In genomic region chr2:172933631-172934419, GRCm38 (mm10) we compare ENCODE assay signal across 8 mouse cellular contexts. TPM values are rescaled to one million over a fixed set of nuclear protein-coding genes. Genes with fewer than 3 reads are reported as not detected.
A peak's percentile ranks its signal among the peaks of the same experiment; 100 is the strongest.
DNase-seq lines count a peak whose midpoint lies in the region; ATAC-seq and TF ChIP-seq lines count a peak whose summit lies in the region.

No protein-coding gene starts in this region.

- WGBS in heart, embryonic 10.5 days, result 3% methylated on average over 34 of the region's 34 CpGs
- WGBS in forebrain, embryonic 11.5 days, result under 1% methylated on average over 34 of the region's 34 CpGs
- 4% methylated on average over 34 of the region's 34 CpGs for WGBS in hindbrain, postnatal 0 days
- 10% methylated on average over 34 of the region's 34 CpGs for WGBS in lung, adult 2 months
- 1% methylated on average over 34 of the region's 34 CpGs for WGBS in neural tube, embryonic 14.5 days
- 6% methylated on average over 34 of the region's 34 CpGs for WGBS in cerebellum, adult 2 months

- no peak for TF ChIP-seq POLR2A in lung, adult 2 months (IDR thresholded peaks at IDR 0.05; ENCODE audit: borderline replicate concordance, extremely low read depth, low read depth, low read length)
- TF ChIP-seq POLR2A in cerebellum, adult 2 months (IDR thresholded peaks at IDR 0.05; ENCODE audit: borderline replicate concordance, insufficient read depth, low read length), result no peak

- peak; percentile 39; the same call in 1 of the 2 replicates for ATAC-seq in forebrain, embryonic 11.5 days (replicated peaks; ENCODE audit: low FRiP score)
- peak; percentile 81 for ATAC-seq in hindbrain, postnatal 0 days
- ATAC-seq in neural tube, embryonic 14.5 days (ENCODE audit: low read depth), result peak; percentile 50

- no peak for DNase-seq in heart, embryonic 10.5 days (ENCODE audit: low spot score)
- DNase-seq in heart, adult 11 months, result no peak
- DNase-seq in forebrain, embryonic 11.5 days (ENCODE audit: low spot score), result peak; percentile 78
- DNase-seq in hindbrain, postnatal 0 days (ENCODE audit: low spot score), result peak; percentile 76
- peak; percentile 8 for DNase-seq in lung, adult 2 months
- DNase-seq in cerebellum, adult 2 months, result no peak
- no peak for DNase-seq in cerebellum, postnatal 36 days

- TF ChIP-seq CTCF in hindbrain, postnatal 0 days (IDR thresholded peaks at IDR 0.05; ENCODE audit: low read depth), result no peak
- no peak for TF ChIP-seq CTCF in lung, adult 2 months (IDR thresholded peaks at IDR 0.05; ENCODE audit: insufficient read depth, low read length)
- no peak for TF ChIP-seq CTCF in cerebellum, adult 2 months (IDR thresholded peaks at IDR 0.05; ENCODE audit: borderline replicate concordance, insufficient read depth, low read depth, low read length)

- peak overlapping the region; percentile 24; the same call in 1 of the 2 replicates for H3K9ac ChIP-seq in forebrain, embryonic 11.5 days (ENCODE audit: low read length)
- H3K9ac ChIP-seq in hindbrain, postnatal 0 days (replicated peaks; ENCODE audit: low read length), result 0 out of 2 replicates have a peak overlapping the region, but pooled peaks have one; percentile 13
- H3K9ac ChIP-seq in neural tube, embryonic 14.5 days (replicated peaks; ENCODE audit: low read depth, low read length), result no peak overlapping the region

- H3K9me3 ChIP-seq in heart, embryonic 10.5 days, result no peaks in the 10 kb centered on the region
- no peaks in the 10 kb centered on the region for H3K9me3 ChIP-seq in forebrain, embryonic 11.5 days (ENCODE audit: control insufficient read depth, low read length)
- H3K9me3 ChIP-seq in hindbrain, postnatal 0 days (ENCODE audit: low read length), result no peaks in the 10 kb centered on the region
- H3K9me3 ChIP-seq in neural tube, embryonic 14.5 days (ENCODE audit: control insufficient read depth, low read length), result no peaks in the 10 kb centered on the region

- H3K4me1 ChIP-seq in heart, embryonic 10.5 days, result peaks cover 92% of the 10 kb centered on the region
- H3K4me1 ChIP-seq in forebrain, embryonic 11.5 days (replicated peaks; ENCODE audit: control insufficient read depth, insufficient read depth, low read length), result peaks cover 47% of the 10 kb centered on the region
- H3K4me1 ChIP-seq in hindbrain, postnatal 0 days (ENCODE audit: insufficient read depth, low read length), result no peaks in the 10 kb centered on the region
- H3K4me1 ChIP-seq in lung, adult 2 months (ENCODE audit: control insufficient read depth, insufficient read depth, low read length), result no peaks in the 10 kb centered on the region
- peaks cover 27% of the 10 kb centered on the region for H3K4me1 ChIP-seq in neural tube, embryonic 14.5 days (ENCODE audit: control insufficient read depth, insufficient read depth, low read length)
- no peaks in the 10 kb centered on the region for H3K4me1 ChIP-seq in cerebellum, adult 2 months (ENCODE audit: control insufficient read depth, insufficient read depth, low read length)

- peaks cover 10% of the 10 kb centered on the region; the same call in 1 of the 2 replicates for H3K36me3 ChIP-seq in heart, embryonic 10.5 days
- H3K36me3 ChIP-seq in forebrain, embryonic 11.5 days (ENCODE audit: control insufficient read depth, insufficient read depth, low read length), result no peaks in the 10 kb centered on the region
- H3K36me3 ChIP-seq in hindbrain, postnatal 0 days (ENCODE audit: insufficient read depth, low read length), result no peaks in the 10 kb centered on the region
- no peaks in the 10 kb centered on the region for H3K36me3 ChIP-seq in neural tube, embryonic 14.5 days (ENCODE audit: control insufficient read depth, insufficient read depth, low read length)

- H3K27ac ChIP-seq in heart, embryonic 10.5 days, result peak overlapping the region; percentile 88
- peak overlapping the region; percentile 54 for H3K27ac ChIP-seq in forebrain, embryonic 11.5 days (ENCODE audit: low read depth, low read length)
- H3K27ac ChIP-seq in hindbrain, postnatal 0 days, result peak overlapping the region; percentile 72
- 0 out of 2 replicates have a peak overlapping the region, but pooled peaks have one; percentile 16 for H3K27ac ChIP-seq in neural tube, embryonic 14.5 days (ENCODE audit: low read depth, low read length)
- no peak overlapping the region for H3K27ac ChIP-seq in cerebellum, adult 2 months (ENCODE audit: insufficient read depth, low read length)

- peaks cover 37% of the 10 kb centered on the region for H3K27me3 ChIP-seq in heart, embryonic 10.5 days (ENCODE audit: insufficient read depth, poor library complexity, severe bottlenecking)
- H3K27me3 ChIP-seq in forebrain, embryonic 11.5 days (ENCODE audit: control insufficient read depth, insufficient read depth, low read length), result peaks cover 33% of the 10 kb centered on the region
- peaks cover 24% of the 10 kb centered on the region; the same call in 1 of the 2 replicates for H3K27me3 ChIP-seq in hindbrain, postnatal 0 days (ENCODE audit: insufficient read depth, low read length)
- H3K27me3 ChIP-seq in neural tube, embryonic 14.5 days (ENCODE audit: control insufficient read depth, insufficient read depth, low read length), result peaks cover 15% of the 10 kb centered on the region
- peaks cover 3% of the 10 kb centered on the region; the same call in 1 of the 2 replicates for H3K27me3 ChIP-seq in cerebellum, adult 2 months (ENCODE audit: control insufficient read depth, insufficient read depth, low read length)

- peak overlapping the region; percentile 72 for H3K4me3 ChIP-seq in heart, embryonic 10.5 days
- H3K4me3 ChIP-seq in forebrain, embryonic 11.5 days (ENCODE audit: low read depth, low read length), result 0 out of 2 replicates have a peak overlapping the region, but pooled peaks have one; percentile 15
- H3K4me3 ChIP-seq in hindbrain, postnatal 0 days (ENCODE audit: low read length), result peak overlapping the region; percentile 18
- no peak overlapping the region for H3K4me3 ChIP-seq in lung, adult 2 months (replicated peaks; ENCODE audit: extremely low read depth, low read depth, low read length)
- peak overlapping the region; percentile 6; the same call in 1 of the 2 replicates for H3K4me3 ChIP-seq in neural tube, embryonic 14.5 days (ENCODE audit: low read depth, low read length)
- H3K4me3 ChIP-seq in cerebellum, adult 2 months (replicated peaks; ENCODE audit: insufficient read depth, low read depth, low read length), result no peak overlapping the region

- peak overlapping the region; percentile 46 for H3K4me2 ChIP-seq in forebrain, embryonic 11.5 days (ENCODE audit: low read depth, low read length, severe bottlenecking)
- peak overlapping the region; percentile 51 for H3K4me2 ChIP-seq in hindbrain, postnatal 0 days (ENCODE audit: low read depth, low read length)
- peak overlapping the region; percentile 44 for H3K4me2 ChIP-seq in neural tube, embryonic 14.5 days (ENCODE audit: low read depth, low read length)

RNA-seq across cellular contexts. Expression of gene Bmp7, which starts 6.3 kb away (rescaled TPM):
- polyA plus RNA-seq in heart, embryonic 10.5 days (2016; fragmentation: Nextera tagmentation; extraction: Ambion mirVana), result 49.5 and 70.0 TPM in 2 replicates
- 18.8 and 20.7 TPM in 2 replicates for polyA plus RNA-seq in forebrain, embryonic 11.5 days (2014; fragmentation: Nextera tagmentation; extraction: Ambion mirVana)
- total RNA-seq in hindbrain, postnatal 0 days (2014; rRNA removed), result 24.1 and 25.1 TPM in 2 replicates
- 12.8 and 15.6 TPM in 2 replicates for polyA plus RNA-seq in hindbrain, postnatal 0 days (2015; fragmentation: Nextera tagmentation; extraction: Ambion mirVana)
- 3.2 and 5.3 TPM in 2 replicates for polyA plus RNA-seq in lung, adult 2 months (2012; rRNA removed)
- polyA plus RNA-seq in neural tube, embryonic 14.5 days (2014; fragmentation: Nextera tagmentation; extraction: Ambion mirVana), result 5.8 and 19.1 TPM in 2 replicates
- 3.9 and 6.0 TPM in 2 replicates for polyA plus RNA-seq in cerebellum, adult 2 months (2012; rRNA removed)

RNA-seq across cellular contexts. Expression of gene Spo11, which starts 43.7 kb away (rescaled TPM):
- polyA plus RNA-seq in heart, embryonic 10.5 days (2016; fragmentation: Nextera tagmentation; extraction: Ambion mirVana), result 0.06 and 0.20 TPM in 2 replicates
- polyA plus RNA-seq in forebrain, embryonic 11.5 days (2014; fragmentation: Nextera tagmentation; extraction: Ambion mirVana), result 0.47 and 0.71 TPM in 2 replicates
- 0.07 and 1.0 TPM in 2 replicates for total RNA-seq in hindbrain, postnatal 0 days (2014; rRNA removed)
- 0.86 and 0.96 TPM in 2 replicates for polyA plus RNA-seq in hindbrain, postnatal 0 days (2015; fragmentation: Nextera tagmentation; extraction: Ambion mirVana)
- polyA plus RNA-seq in lung, adult 2 months (2012; rRNA removed), result 0.14 and 0.15 TPM in 2 replicates
- 0.09 and 0.45 TPM in 2 replicates for polyA plus RNA-seq in neural tube, embryonic 14.5 days (2014; fragmentation: Nextera tagmentation; extraction: Ambion mirVana)
- polyA plus RNA-seq in cerebellum, adult 2 months (2012; rRNA removed), result 0.21 and 0.27 TPM in 2 replicates

Comparison
In these comparisons a context has a peak if more than half of its experiments do, and no peak if none do; other contexts are left out.
1. DNase-seq: peak in forebrain, embryonic 11.5 days (single experiment), hindbrain, postnatal 0 days (single experiment) and lung, adult 2 months (single experiment); none in heart, embryonic 10.5 days (single experiment), heart, adult 11 months (single experiment), cerebellum, adult 2 months (0 of 2) and cerebellum, postnatal 36 days (0 of 2).
2. H3K4me3 ChIP-seq: peak in heart, embryonic 10.5 days (single experiment), forebrain, embryonic 11.5 days (single experiment), hindbrain, postnatal 0 days (single experiment) and neural tube, embryonic 14.5 days (single experiment); none in lung, adult 2 months (single experiment) and cerebellum, adult 2 months (single experiment).
3. Peak in every context shown above with its lines, with median percentiles within 50 percentile points of each other: ATAC-seq and H3K4me2 ChIP-seq.